In genomic region chr15:25728501-25728900, GRCm38 (mm10) we compare ENCODE assay signal across 21 mouse cellular contexts.
DNase-seq lines count a peak whose midpoint lies in the region; TF ChIP-seq lines count a peak whose summit lies in the region.
"Had no signal": no experiment of that assay in that cellular context is flagged by ENCODE, and none has a peak within 500 bp of the region (broad histone marks: within the 10 kb centered on the region; RNA-seq: fewer than 3 reads in every experiment).

No protein-coding gene starts in this region.

- H3K4me1 ChIP-seq in CH12.LX (ENCODE audit: control insufficient read depth in 1 of 2, insufficient read depth in 2 of 2), result peaks cover 28 to 64% of the 10 kb centered on the region in 2 experiments
- H3K4me1 ChIP-seq: heart, embryonic 10.5 days had no signal

- no peak for TF ChIP-seq RAD21 in CH12.LX (IDR thresholded peaks at IDR 0.05; ENCODE audit: low read depth, low read length)

- H3K9ac ChIP-seq in CH12.LX (ENCODE audit: insufficient read depth, low read depth), result no peak overlapping the region
- H3K9ac ChIP-seq: forebrain, embryonic 13.5 days; heart, embryonic 13.5 days; hindbrain, embryonic 14.5 days had no signal

- no peak for TF ChIP-seq POLR2A in CH12.LX (IDR thresholded peaks at IDR 0.05; ENCODE audit: low read depth, low read length)

- dilution Hi-C loops in CH12.LX (cut with MboI; ENCODE audit: extremely low pct_ligation_motif_present, extremely low pct_unique_long_range_greater_than_20kb, low sequenced_read_pairs), result no loop called here

- peak; percentile 65 for DNase-seq in adrenal gland, adult 2 months
- no peak for DNase-seq in adrenal gland, postnatal 25 days
- no peak for DNase-seq in gastrocnemius, adult 2 months
- no peak for DNase-seq in gastrocnemius, postnatal 25 days
- DNase-seq in CH12.LX (ENCODE audit: extremely low read depth), result peak; percentile 82
- DNase-seq in R1 (ENCODE audit: low read depth, low spot score), result peak; percentile 79
- DNase-seq in cerebellum, postnatal 10 days, result no peak
- DNase-seq in left cerebral cortex, adult 9 months (ENCODE audit: low spot score in 2 of 2), result no peak
- DNase-seq: cerebellum, adult 11-12 months; cerebellum, adult 8-10 months; cerebellum, postnatal 14 days; gastrocnemius, postnatal 14 days; heart, adult 18-20 months; heart, postnatal 36 days; kidney, adult 2 months had no signal

- H3K79me2 ChIP-seq in CH12.LX (replicated peaks; ENCODE audit: control insufficient read depth, extremely low read depth, insufficient read depth, poor library complexity, severe bottlenecking), result no peaks in the 10 kb centered on the region

- no peak overlapping the region for H3K4me2 ChIP-seq in CH12.LX (ENCODE audit: insufficient read depth, low read depth, poor library complexity, severe bottlenecking)
- H3K4me2 ChIP-seq: forebrain, embryonic 13.5 days; heart, embryonic 13.5 days; hindbrain, embryonic 14.5 days had no signal

- peak overlapping the region; percentile 85 for H3K27ac ChIP-seq in gastrocnemius, adult 2 months
- H3K27ac ChIP-seq in CH12.LX (ENCODE audit: insufficient read depth, low read depth), result no peak overlapping the region
- H3K27ac ChIP-seq: forebrain, embryonic 10.5 days; forebrain, embryonic 13.5 days; heart, embryonic 10.5 days; heart, embryonic 13.5 days; hindbrain, embryonic 14.5 days; hindbrain, postnatal 0 days had no signal

- no peak for TF ChIP-seq EP300 in CH12.LX (IDR thresholded peaks at IDR 0.05; ENCODE audit: low read length)

- in situ Hi-C loops in CH12.LX (cut with MboI; ENCODE audit: low pct_ligation_motif_present, low pct_unique_long_range_greater_than_20kb, low sequenced_read_pairs), result no loop called here

- no peaks in the 10 kb centered on the region for H3K36me3 ChIP-seq in CH12.LX (replicated peaks in 1 of 2; ENCODE audit: control insufficient read depth in 1 of 2, insufficient read depth in 1 of 2, low read length in 1 of 2)
- H3K36me3 ChIP-seq: heart, embryonic 13.5 days had no signal

- intact Hi-C loops in gastrocnemius, adult 2 months (cut with DNase I), result no loop called here

- H3K9me3 ChIP-seq in CH12.LX (replicated peaks; ENCODE audit: low read length), result no peaks in the 10 kb centered on the region
- H3K9me3 ChIP-seq: forebrain, embryonic 10.5 days; forebrain, embryonic 13.5 days; heart, embryonic 10.5 days; heart, embryonic 13.5 days had no signal

- no peak for TF ChIP-seq CTCF in gastrocnemius, adult 2 months (IDR thresholded peaks at IDR 0.05)
- no peak for TF ChIP-seq CTCF in CH12.LX (conservative IDR thresholded peaks at IDR 0.05 in 1 of 2, IDR thresholded peaks at IDR 0.05 in 1 of 2; ENCODE audit: low read depth in 2 of 2, low read length in 2 of 2)

- H3K27me3 ChIP-seq in CH12.LX (replicated peaks), result no peaks in the 10 kb centered on the region
- H3K27me3 ChIP-seq: forebrain, embryonic 13.5 days; heart, embryonic 13.5 days had no signal

- no peak overlapping the region for H3K4me3 ChIP-seq in gastrocnemius, adult 2 months
- H3K4me3 ChIP-seq in CH12.LX (replicated peaks in 1 of 3; ENCODE audit: low read depth in 2 of 3, low read length in 2 of 3, poor library complexity in 1 of 3), result no peak overlapping the region
- H3K4me3 ChIP-seq: forebrain, embryonic 10.5 days; forebrain, embryonic 13.5 days; heart, embryonic 10.5 days; heart, embryonic 13.5 days had no signal

TF ChIP-seq in CH12.LX, 34 proteins besides CTCF, POLR2A, EP300 and RAD21:
- no peak for TF ChIP-seq BHLHE40 (IDR thresholded peaks at IDR 0.05; ENCODE audit: low read depth, low read length)
- 0 out of 2 replicates have a peak, but pooled peaks have one; percentile 6 for TF ChIP-seq JUND (conservative IDR thresholded peaks at IDR 0.05; ENCODE audit: low read depth, low read length)
- TF ChIP-seq IRF4 (IDR thresholded peaks at IDR 0.05; ENCODE audit: low read depth, low read length), result 0 out of 2 replicates have a peak, but pooled peaks have one; percentile 24
- no peak for TF ChIP-seq GABPA (IDR thresholded peaks at IDR 0.05; ENCODE audit: insufficient replicate concordance, low read depth, low read length)
- TF ChIP-seq ZC3H11A (IDR thresholded peaks at IDR 0.05; ENCODE audit: low read depth, low read length), result no peak
- TF ChIP-seq ETS1 (conservative IDR thresholded peaks at IDR 0.05; ENCODE audit: low read depth, low read length), result 0 out of 2 replicates have a peak, but pooled peaks have one; percentile 26
- TF ChIP-seq NELFE (IDR thresholded peaks at IDR 0.05; ENCODE audit: low read depth, low read length), result 0 out of 2 replicates have a peak, but pooled peaks have one; percentile 25

Comparison
In these comparisons a context has a peak if more than half of its experiments do, and no peak if none do; other contexts are left out.
1. DNase-seq: peak in adrenal gland, adult 2 months (single experiment), CH12.LX (single experiment) and R1 (single experiment); none in adrenal gland, postnatal 25 days (single experiment), gastrocnemius, adult 2 months (single experiment), gastrocnemius, postnatal 25 days (single experiment), cerebellum, postnatal 10 days (0 of 2) and left cerebral cortex, adult 9 months (0 of 2).